Mouse (Mus musculus): ENCODE measurements around the gene Gatm. TPM values are rescaled to one million over a fixed set of nuclear protein-coding genes. Genes with fewer than 3 reads are reported as not detected.

Gene Gatm
- total and polyA plus RNA-seq, 3 experiments: 3.1 to 4.4 (median 3.3) TPM

DNA sequence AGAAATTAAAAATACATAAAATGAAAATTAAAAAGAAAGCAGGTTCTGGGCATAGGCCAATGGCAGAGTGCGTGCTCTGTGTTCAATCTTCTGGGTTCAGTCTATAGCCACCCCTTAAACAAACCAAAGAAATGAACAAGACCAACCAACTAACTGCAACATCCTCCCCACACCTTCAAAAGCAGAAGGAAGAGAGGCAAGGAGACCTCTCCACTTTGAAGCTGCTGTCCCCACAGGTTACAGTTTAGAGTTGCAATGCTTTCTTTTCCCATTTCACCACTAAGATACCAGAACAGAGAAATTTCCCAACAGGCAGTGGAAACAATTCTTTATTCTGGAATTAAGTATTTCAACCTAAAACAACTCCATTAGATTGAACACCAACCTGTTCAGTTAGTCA is 48.9 kb downstream of the Gatm start:
- H3K27me3 ChIP-seq (ENCODE audit: control insufficient read depth, insufficient read depth, low read length): no peaks in the 10 kb centered on the region
- H3K36me3 ChIP-seq (ENCODE audit: control insufficient read depth, insufficient read depth, low read length): no peaks in the 10 kb centered on the region
- H3K4me3 ChIP-seq: no peak overlapping the region
- no peak overlapping the region for H3K27ac ChIP-seq
- no peak overlapping the region for H3K9ac ChIP-seq (ENCODE audit: low read depth, low read length)
- H3K79me2 ChIP-seq (replicated peaks; ENCODE audit: control insufficient read depth, insufficient read depth, low read length): no peaks in the 10 kb centered on the region
- intact Hi-C loops (cut with DNase I): no loop called here
- TF ChIP-seq EP300 (IDR thresholded peaks at IDR 0.05; ENCODE audit: insufficient read depth, low read depth, low read length) (no peak), POLR2A (IDR thresholded peaks at IDR 0.05; ENCODE audit: insufficient read depth, low read depth, low read length) (no peak), CTCF (IDR thresholded peaks at IDR 0.05) (no peak)
- 88% methylated on average over 1 of the region's 1 CpGs for WGBS
- H3K4me1 ChIP-seq (ENCODE audit: control insufficient read depth, insufficient read depth, low read length): no peaks in the 10 kb centered on the region
- no peak for DNase-seq

DNA sequence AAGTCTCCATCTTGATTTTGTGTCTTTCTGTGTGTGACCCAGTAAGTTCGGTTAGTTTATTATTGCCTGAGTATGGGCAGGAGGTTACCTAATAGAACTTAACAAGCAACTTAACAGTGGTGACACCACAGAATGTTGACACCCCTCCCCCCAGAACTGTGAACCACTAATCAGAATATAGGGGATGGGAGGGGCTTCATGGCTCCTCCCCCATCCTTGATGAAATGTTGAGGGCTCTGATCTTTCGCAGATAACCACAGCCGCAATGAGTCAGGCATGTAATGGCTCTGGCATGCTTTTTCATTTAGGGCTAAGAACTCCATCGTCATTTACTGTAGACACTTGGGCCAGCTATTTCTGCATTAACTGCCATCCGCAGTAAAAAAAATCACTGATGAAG is 49.9 kb downstream of the Gatm start:
- no peak for TF ChIP-seq EP300 (IDR thresholded peaks at IDR 0.05; ENCODE audit: insufficient read depth, low read depth, low read length)
- no peak for TF ChIP-seq POLR2A (IDR thresholded peaks at IDR 0.05; ENCODE audit: insufficient read depth, low read depth, low read length)
- TF ChIP-seq CTCF (IDR thresholded peaks at IDR 0.05): no peak
- no peaks in the 10 kb centered on the region for H3K27me3 ChIP-seq (ENCODE audit: control insufficient read depth, insufficient read depth, low read length)
- no peaks in the 10 kb centered on the region for H3K4me1 ChIP-seq (ENCODE audit: control insufficient read depth, insufficient read depth, low read length)
- 85% methylated on average over 5 of the region's 5 CpGs for WGBS
- no peak overlapping the region for H3K9ac ChIP-seq (ENCODE audit: low read depth, low read length)
- no peaks in the 10 kb centered on the region for H3K36me3 ChIP-seq (ENCODE audit: control insufficient read depth, insufficient read depth, low read length)
- no peak overlapping the region for H3K4me3 ChIP-seq
- no peak overlapping the region for H3K27ac ChIP-seq
- intact Hi-C loops (cut with DNase I): no loop called here
- H3K79me2 ChIP-seq (replicated peaks; ENCODE audit: control insufficient read depth, insufficient read depth, low read length): no peaks in the 10 kb centered on the region
- no peak for DNase-seq

DNA sequence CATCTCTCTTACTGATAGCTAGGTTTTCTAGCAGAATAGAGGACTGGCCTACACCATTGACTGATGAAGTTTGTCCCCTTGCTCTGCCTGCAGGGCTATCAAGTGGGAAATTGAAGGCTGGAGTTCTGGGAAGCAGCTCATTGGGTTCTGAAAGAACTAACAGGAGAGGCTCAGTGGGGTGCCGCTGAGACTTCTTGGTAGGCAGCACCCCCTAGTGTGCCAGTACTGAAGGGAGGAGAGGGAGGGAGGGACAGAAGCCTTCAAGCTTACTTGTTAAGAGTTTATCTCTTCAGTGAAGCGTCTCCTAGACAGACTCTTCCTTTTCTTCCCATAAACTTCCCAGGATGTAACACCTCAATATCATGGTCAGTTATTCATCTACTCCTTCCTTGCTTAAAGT is 52.8 kb downstream of the Gatm start:
- intact Hi-C loops (cut with DNase I): loop anchor here (1.0 to 5.0 kb wide), 4 partner anchors 178 to 486 kb away; no protein-coding TSS in a partner anchor
- DNase-seq: peak; percentile 17 to 55
- TF ChIP-seq EP300 (IDR thresholded peaks at IDR 0.05; ENCODE audit: insufficient read depth, low read depth, low read length) (0 out of 2 replicates have a peak, but pooled peaks have one; percentile 34), CTCF (IDR thresholded peaks at IDR 0.05) (peak; percentile 84), POLR2A (IDR thresholded peaks at IDR 0.05; ENCODE audit: insufficient read depth, low read depth, low read length) (no peak)
- H3K4me3 ChIP-seq: no peak overlapping the region
- H3K36me3 ChIP-seq (ENCODE audit: control insufficient read depth, insufficient read depth, low read length): no peaks in the 10 kb centered on the region
- no peaks in the 10 kb centered on the region for H3K4me1 ChIP-seq (ENCODE audit: control insufficient read depth, insufficient read depth, low read length)
- no peak overlapping the region for H3K27ac ChIP-seq
- no peak overlapping the region for H3K9ac ChIP-seq (ENCODE audit: low read depth, low read length)
- H3K79me2 ChIP-seq (replicated peaks; ENCODE audit: control insufficient read depth, insufficient read depth, low read length): no peaks in the 10 kb centered on the region
- no peaks in the 10 kb centered on the region for H3K27me3 ChIP-seq (ENCODE audit: control insufficient read depth, insufficient read depth, low read length)
- WGBS: 23% methylated on average over 2 of the region's 2 CpGs

Small RNAs within 50 kb of the gene (microRNA-seq; reads per million reads assigned to microRNA genes)
- 2.2 to 3.5 reads per million in 2 experiments for gene Mir147

Other genes with a start within 250 kb of the Gatm start
- gene Shf, start 242.1 kb downstream of the Gatm start, total RNA-seq (2021): 1 to 10 TPM; 3.5 to 5.3 TPM
- gene Shf, start 242.1 kb downstream of the Gatm start, polyA plus RNA-seq (2012; rRNA removed): 3.5 and 5.6 TPM in 2 replicates
- gene Slc28a2, start 184.8 kb downstream of the Gatm start, total RNA-seq (2021): 10 to 100 TPM; 20.4 to 20.7 TPM
- gene Slc28a2, start 184.8 kb downstream of the Gatm start, polyA plus RNA-seq (2012; rRNA removed): 17.6 and 37.8 TPM in 2 replicates
- under 1 TPM; 0.45 to 0.52 TPM for gene Gm14085, start 126.4 kb downstream of the Gatm start, total RNA-seq (2021)
- 0.06 and 1.3 TPM in 2 replicates for gene Gm14085, start 126.4 kb downstream of the Gatm start, polyA plus RNA-seq (2012; rRNA removed)
- under 1 TPM; 0.36 to 0.44 TPM for gene AA467197, start 25.7 kb upstream of the Gatm start, total RNA-seq (2021)
- 0.38 TPM in 1 of 2 replicates, not detected in the other for gene AA467197, start 25.7 kb upstream of the Gatm start, polyA plus RNA-seq (2012; rRNA removed)
- 1 to 10 TPM; 7.9 to 9.2 TPM for gene Slc30a4, start 91.4 kb upstream of the Gatm start, total RNA-seq (2021)
- gene Slc30a4, start 91.4 kb upstream of the Gatm start, polyA plus RNA-seq (2012; rRNA removed): 3.2 and 6.9 TPM in 2 replicates
- 10 to 100 TPM; 26.7 to 29.9 TPM for gene Bloc1s6, start 127.2 kb upstream of the Gatm start, total RNA-seq (2021)
- 26.0 and 44.2 TPM in 2 replicates for gene Bloc1s6, start 127.2 kb upstream of the Gatm start, polyA plus RNA-seq (2012; rRNA removed)
- 10 to 100 TPM; 35.0 to 43.1 TPM for gene Sqor, start 153.9 kb upstream of the Gatm start, total RNA-seq (2021)
- 29.3 and 43.4 TPM in 2 replicates for gene Sqor, start 153.9 kb upstream of the Gatm start, polyA plus RNA-seq (2012; rRNA removed)